Mouse (Mus musculus) heart, embryonic 12.5 days (tissue): ENCODE measurements around the gene Capn7. TPM values are rescaled to one million over a fixed set of nuclear protein-coding genes. Genes with fewer than 3 reads are reported as not detected.
A peak's percentile ranks its signal among the peaks of the same experiment; 100 is the strongest.

Experiments used
- ATAC-seq: fragments of 200-750 bp; cut with Nextera tagmentation; 2 replicates; pipeline ENCODE4 v1.8.0; 2017; ENCODE audit warnings: moderate TSS enrichment, moderate library complexity; ENCODE audit not compliant: insufficient number of reproducible peaks, low FRiP score
- H3K27ac ChIP-seq: fragments of 300-500 bp; sonication (generic); 2 replicates; pipeline ENCODE4 v1.5.1; 2016; ENCODE audit warnings: mild to moderate bottlenecking, moderate library complexity; ENCODE audit not compliant: poor library complexity, severe bottlenecking
- H3K27me3 ChIP-seq: fragments of 300-500 bp; sonication (generic); replicated peaks from 2 replicates; pipeline ENCODE4 v1.6.1; 2016; ENCODE audit warnings: mild to moderate bottlenecking, moderate library complexity
- H3K36me3 ChIP-seq: fragments of 300-500 bp; sonication (generic); 2 replicates; pipeline ENCODE4 v1.6.1; 2016; ENCODE audit warnings: mild to moderate bottlenecking, moderate library complexity
- H3K4me1 ChIP-seq: fragments of 300-500 bp; sonication (generic); replicated peaks from 2 replicates; pipeline ENCODE4 v1.6.1; 2016; ENCODE audit warnings: mild to moderate bottlenecking
- H3K4me2 ChIP-seq: fragments of 300-500 bp; sonication (generic); 2 replicates; pipeline ENCODE4 v1.6.1; 2016; ENCODE audit warnings: mild to moderate bottlenecking, moderate library complexity
- H3K4me3 ChIP-seq: fragments of 300-500 bp; sonication (generic); 2 replicates; pipeline ENCODE4 v1.5.1; 2016; ENCODE audit warnings: mild to moderate bottlenecking
- H3K9ac ChIP-seq: fragments of 300-500 bp; sonication (generic); 2 replicates; pipeline ENCODE4 v1.6.1; 2016; ENCODE audit warnings: mild to moderate bottlenecking, moderate library complexity
- H3K9me3 ChIP-seq: fragments of 300-500 bp; sonication (generic); replicated peaks from 2 replicates; pipeline ENCODE4 v1.6.1; 2016; ENCODE audit warnings: mild to moderate bottlenecking, moderate library complexity
- WGBS: fragments of 180-500 bp; shearing (Covaris S2); methylation state at CpG from one replicate; pipeline ENCODE4 v1.1.7; 2016; 5-methylcytosine and 5-hydroxymethylcytosine counted together
- polyA plus RNA-seq: library from polyadenylated mRNA; unstranded; fragments of >200 nt; fragmentation: Nextera tagmentation; extraction: Ambion mirVana; gene quantifications from 2 replicates; pipeline ENCODE4 v1.2.1, GENCODE M21; 2016

Gene Capn7
- 42.7 and 42.9 TPM in 2 replicates for polyA plus RNA-seq

- Histone ChIP-seq H3K27me3 (no peaks in the 10 kb centered on the region), H3K27ac (peak within 1 kb of the TSS; percentile 100), H3K4me3 (peak within 1 kb of the TSS; percentile 97), H3K4me2 (peak within 1 kb of the TSS; percentile 79), H3K9ac (peak within 1 kb of the TSS; percentile 98), H3K9me3 (no peaks in the 10 kb centered on the region), H3K4me1 (peaks cover 15% of the 10 kb centered on the region), H3K36me3 (peaks cover 6% of the 10 kb centered on the region)
- WGBS: under 1% methylated on average over 78 of the region's 78 CpGs
- peak; percentile 99 for ATAC-seq
Observed at GRCm38 (mm10) chr14:31336369-31337155, at the start of gene Capn7. Gene Capn7 (plus strand): TSS chr14:31336638.

GRCm38 (mm10) chr14:31313192-31313591, 23.2 kb upstream of the Capn7 start:
- peaks cover 10% of the 10 kb centered on the region; the same call in 1 of the 2 replicates for H3K27me3 ChIP-seq
- H3K9me3 ChIP-seq: no peaks in the 10 kb centered on the region
- H3K9ac ChIP-seq: no peak overlapping the region
- no peak overlapping the region for H3K4me2 ChIP-seq
- no peaks in the 10 kb centered on the region for H3K36me3 ChIP-seq
- 69% methylated on average over 3 of the region's 3 CpGs for WGBS
- no peak overlapping the region for H3K27ac ChIP-seq
- H3K4me1 ChIP-seq: 0 out of 2 replicates have a peak, but pooled peaks cover 6% of the 10 kb centered on the region
- no peak overlapping the region for H3K4me3 ChIP-seq
- no peak for ATAC-seq

DNA sequence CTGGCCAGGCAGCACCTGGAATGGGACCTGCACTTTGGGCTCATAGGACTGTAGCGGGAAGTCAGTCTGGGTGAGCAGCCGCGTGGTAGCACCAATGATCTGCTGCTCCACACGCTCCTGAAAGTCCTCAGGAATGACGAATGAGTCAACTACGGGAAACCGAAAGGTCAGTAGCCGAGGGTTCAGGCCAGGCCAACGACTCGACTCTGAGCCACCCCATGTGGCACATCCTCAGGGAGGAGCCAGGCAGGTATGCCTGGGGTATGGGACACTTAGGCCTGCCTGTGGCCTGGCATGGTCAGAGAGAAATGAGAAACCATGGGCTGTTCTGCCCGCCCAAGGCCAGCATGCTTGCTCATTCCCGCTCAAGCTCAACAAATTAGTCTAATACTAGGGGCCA, 19.8 kb upstream of the Capn7 start:
- Histone ChIP-seq H3K4me2 (no peak overlapping the region), H3K4me1 (0 out of 2 replicates have a peak, but pooled peaks cover 6% of the 10 kb centered on the region), H3K27ac (no peak overlapping the region), H3K36me3 (no peaks in the 10 kb centered on the region), H3K9me3 (no peaks in the 10 kb centered on the region), H3K4me3 (no peak overlapping the region), H3K9ac (no peak overlapping the region), H3K27me3 (peaks cover 22% of the 10 kb centered on the region; the same call in 1 of the 2 replicates)
- no peak for ATAC-seq
- 73% methylated on average over 12 of the region's 12 CpGs for WGBS

DNA sequence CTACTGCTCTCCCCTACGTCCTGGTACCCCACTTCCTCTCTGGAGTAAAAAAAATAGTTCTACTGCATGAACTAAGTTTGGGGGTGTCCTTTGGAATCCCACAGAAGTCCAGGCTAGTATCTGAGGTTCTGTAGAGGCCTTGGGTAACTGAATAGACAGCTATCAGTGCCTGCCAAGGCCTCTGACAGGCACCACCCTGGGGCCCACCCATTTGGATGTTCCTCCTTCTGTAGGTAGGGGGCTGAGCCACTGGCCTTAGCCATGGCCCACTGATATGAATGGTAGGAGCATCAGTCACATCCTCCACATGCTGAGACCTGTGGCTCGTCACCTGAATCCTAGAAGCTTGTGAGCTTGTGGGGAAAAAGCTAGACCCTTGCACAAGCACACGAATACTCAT, 18.7 kb upstream of the Capn7 start:
- Histone ChIP-seq H3K9ac (no peak overlapping the region), H3K4me2 (no peak overlapping the region), H3K4me3 (no peak overlapping the region), H3K27ac (no peak overlapping the region), H3K4me1 (0 out of 2 replicates have a peak, but pooled peaks cover 6% of the 10 kb centered on the region), H3K36me3 (no peaks in the 10 kb centered on the region), H3K9me3 (no peaks in the 10 kb centered on the region), H3K27me3 (peaks cover 22% of the 10 kb centered on the region; the same call in 1 of the 2 replicates)
- ATAC-seq: no peak
- 69% methylated on average over 3 of the region's 3 CpGs for WGBS

- Histone ChIP-seq H3K9ac (no peak overlapping the region), H3K27me3 (0 out of 2 replicates have a peak, but pooled peaks cover 16% of the 10 kb centered on the region), H3K27ac (no peak overlapping the region), H3K4me3 (no peak overlapping the region), H3K4me1 (peaks cover 9% of the 10 kb centered on the region; the same call in 1 of the 2 replicates), H3K4me2 (no peak overlapping the region), H3K36me3 (no peaks in the 10 kb centered on the region), H3K9me3 (no peaks in the 10 kb centered on the region)
- 62% methylated on average over 10 of the region's 10 CpGs for WGBS
- ATAC-seq: no peak
Observed at GRCm38 (mm10) chr14:31319546-31319945, 16.9 kb upstream of the Capn7 start.

DNA sequence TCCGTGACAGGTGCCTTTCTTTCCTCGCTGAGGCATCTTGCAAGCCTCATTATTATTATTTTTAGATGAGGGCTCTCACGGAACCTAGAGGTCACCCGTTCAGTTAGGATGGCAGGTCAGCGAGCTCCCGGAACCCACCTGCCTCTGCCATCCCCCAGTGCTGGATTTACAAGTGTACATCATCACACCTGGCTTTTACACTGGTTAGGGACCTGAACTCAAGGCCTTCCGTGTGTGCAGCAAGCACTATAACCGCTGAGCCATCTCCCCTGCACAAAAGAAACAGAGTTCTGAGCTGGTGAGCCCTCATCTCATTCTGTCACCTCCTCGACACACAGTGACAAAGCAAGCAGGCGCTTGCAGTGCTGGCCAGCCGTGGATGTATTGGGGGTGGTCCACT, 15.3 kb upstream of the Capn7 start:
- Histone ChIP-seq H3K4me3 (no peak overlapping the region), H3K9ac (no peak overlapping the region), H3K9me3 (no peaks in the 10 kb centered on the region), H3K4me2 (no peak overlapping the region), H3K36me3 (no peaks in the 10 kb centered on the region), H3K27me3 (0 out of 2 replicates have a peak, but pooled peaks cover 13% of the 10 kb centered on the region), H3K27ac (no peak overlapping the region), H3K4me1 (peaks cover 3% of the 10 kb centered on the region; the same call in 1 of the 2 replicates)
- no peak for ATAC-seq
- WGBS: 81% methylated on average over 11 of the region's 11 CpGs

DNA sequence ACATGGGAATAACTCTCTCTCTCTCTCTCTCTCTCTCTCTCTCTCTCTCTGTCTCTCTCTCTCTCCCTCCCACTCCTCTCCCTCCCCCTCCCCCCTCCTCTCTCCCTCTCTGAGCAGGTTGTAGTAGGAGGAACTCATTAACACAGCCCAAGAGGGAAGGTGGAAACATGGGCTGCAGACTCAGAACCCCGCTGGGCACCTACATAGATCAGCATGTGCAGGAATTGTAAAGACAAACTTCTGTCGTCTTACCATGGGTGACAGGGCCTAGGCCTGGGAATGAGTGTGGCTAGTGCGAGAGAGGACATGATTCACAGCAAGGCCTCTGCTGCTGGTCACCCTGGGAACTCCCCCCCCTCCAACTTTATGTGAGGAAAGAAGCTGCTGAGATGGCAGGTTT, 14.2 kb upstream of the Capn7 start:
- no peaks in the 10 kb centered on the region for H3K9me3 ChIP-seq
- H3K4me2 ChIP-seq: no peak overlapping the region
- H3K4me3 ChIP-seq: no peak overlapping the region
- 79% methylated on average over 3 of the region's 3 CpGs for WGBS
- H3K27me3 ChIP-seq: 0 out of 2 replicates have a peak, but pooled peaks cover 12% of the 10 kb centered on the region
- no peak overlapping the region for H3K9ac ChIP-seq
- H3K36me3 ChIP-seq: no peaks in the 10 kb centered on the region
- no peak for ATAC-seq
- peaks cover 3% of the 10 kb centered on the region; the same call in 1 of the 2 replicates for H3K4me1 ChIP-seq
- no peak overlapping the region for H3K27ac ChIP-seq

- 78% methylated on average over 4 of the region's 4 CpGs for WGBS
Observed at GRCm38 (mm10) chr14:31323189-31323588, 13.2 kb upstream of the Capn7 start.

GRCm38 (mm10) chr14:31323849-31324792, 12.3 kb upstream of the Capn7 start, which contains the start of gene Dnah1:
Gene Dnah1 (minus strand): TSS chr14:31323896.
- Histone ChIP-seq H3K4me3 (peak within 1 kb of the TSS; percentile 52), H3K4me2 (peak within 1 kb of the TSS; percentile 77), H3K4me1 (peaks cover 3% of the 10 kb centered on the region; the same call in 1 of the 2 replicates), H3K9ac (peak within 1 kb of the TSS; percentile 68), H3K9me3 (no peaks in the 10 kb centered on the region), H3K36me3 (no peaks in the 10 kb centered on the region), H3K27ac (no peak within 1 kb of the TSS), H3K27me3 (0 out of 2 replicates have a peak, but pooled peaks cover 8% of the 10 kb centered on the region)
- ATAC-seq: peak; percentile 52; the same call in 1 of the 2 replicates
- WGBS: 24% methylated on average over 28 of the region's 28 CpGs

More at GRCm38 (mm10) chr14:31323189-31323588, 13.2 kb upstream of the Capn7 start:
- H3K27me3 ChIP-seq: 0 out of 2 replicates have a peak, but pooled peaks cover 12% of the 10 kb centered on the region
- ATAC-seq: no peak
- peak overlapping the region; percentile 68; the same call in 1 of the 2 replicates for H3K9ac ChIP-seq
- peak overlapping the region; percentile 52 for H3K4me3 ChIP-seq
- H3K4me2 ChIP-seq: peak overlapping the region; percentile 77
- H3K36me3 ChIP-seq: no peaks in the 10 kb centered on the region
- no peak overlapping the region for H3K27ac ChIP-seq
- peaks cover 3% of the 10 kb centered on the region; the same call in 1 of the 2 replicates for H3K4me1 ChIP-seq
- no peaks in the 10 kb centered on the region for H3K9me3 ChIP-seq

- ATAC-seq: no peak
- WGBS: 56% methylated on average over 10 of the region's 10 CpGs
- Histone ChIP-seq H3K4me2 (no peak overlapping the region), H3K9ac (no peak overlapping the region), H3K36me3 (no peaks in the 10 kb centered on the region), H3K9me3 (no peaks in the 10 kb centered on the region), H3K4me1 (peaks cover 3% of the 10 kb centered on the region; the same call in 1 of the 2 replicates), H3K4me3 (no peak overlapping the region), H3K27ac (no peak overlapping the region), H3K27me3 (peaks cover 13% of the 10 kb centered on the region; the same call in 1 of the 2 replicates)
Observed at GRCm38 (mm10) chr14:31324851-31325250, 11.6 kb upstream of the Capn7 start.
